Mouse (Mus musculus) embryonic fibroblast, embryonic 13.5 days (primary cell): ENCODE results near the gene 6430531B16Rik.

ENCODE experiments used
- CTCF ChIP-seq: IDR thresholded peaks from 2 replicates; pipeline ENCODE4 v1.5.1; 2011; ENCODE audit warnings: mild to moderate bottlenecking, control low read depth, low read length, moderate library complexity, borderline replicate concordance; ENCODE audit not compliant: insufficient read depth
- POLR2A ChIP-seq: IDR thresholded peaks from 2 replicates; pipeline ENCODE4 v1.6.1; 2011; ENCODE audit warnings: low read depth, mild to moderate bottlenecking, control low read depth, low read length, moderate library complexity

DNA sequence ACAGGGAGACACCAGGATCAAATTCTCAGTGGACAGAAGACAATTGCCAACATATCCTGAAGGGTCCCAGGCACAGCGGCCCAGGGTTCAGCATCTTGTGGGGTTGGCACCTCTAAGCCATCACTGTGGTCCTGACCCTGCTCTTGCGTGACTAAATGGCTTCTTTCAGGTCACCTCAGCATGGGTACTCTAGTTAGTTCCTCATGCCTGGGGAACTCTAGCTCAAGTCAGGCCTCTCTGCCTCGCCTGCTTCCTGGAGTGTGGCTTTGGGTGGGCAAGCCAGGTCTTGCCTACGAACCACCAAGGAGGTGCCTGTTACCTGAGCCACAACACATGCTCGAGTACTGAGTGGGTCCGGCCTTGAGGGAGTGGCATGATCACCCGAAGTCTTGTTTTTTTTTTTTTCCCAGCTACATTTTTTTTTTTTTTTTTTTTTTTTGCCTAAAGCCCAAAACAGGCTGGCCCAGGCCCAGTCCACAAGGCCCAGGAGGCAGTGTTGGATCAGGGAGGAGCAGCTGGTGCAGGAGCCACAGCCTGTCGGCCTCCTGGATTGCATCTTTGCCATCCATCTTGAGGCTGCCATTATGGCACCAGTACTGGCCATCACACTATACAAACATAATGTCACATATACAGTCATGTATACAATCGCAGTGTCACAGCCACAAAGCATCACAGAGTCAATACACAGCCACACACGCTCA is 8.2 kb downstream of the 6430531B16Rik start:
- no peak for TF ChIP-seq CTCF
- TF ChIP-seq POLR2A, result no peak
